ENCODE assay signal across 8 mouse cellular contexts in the genomic region with DNA sequence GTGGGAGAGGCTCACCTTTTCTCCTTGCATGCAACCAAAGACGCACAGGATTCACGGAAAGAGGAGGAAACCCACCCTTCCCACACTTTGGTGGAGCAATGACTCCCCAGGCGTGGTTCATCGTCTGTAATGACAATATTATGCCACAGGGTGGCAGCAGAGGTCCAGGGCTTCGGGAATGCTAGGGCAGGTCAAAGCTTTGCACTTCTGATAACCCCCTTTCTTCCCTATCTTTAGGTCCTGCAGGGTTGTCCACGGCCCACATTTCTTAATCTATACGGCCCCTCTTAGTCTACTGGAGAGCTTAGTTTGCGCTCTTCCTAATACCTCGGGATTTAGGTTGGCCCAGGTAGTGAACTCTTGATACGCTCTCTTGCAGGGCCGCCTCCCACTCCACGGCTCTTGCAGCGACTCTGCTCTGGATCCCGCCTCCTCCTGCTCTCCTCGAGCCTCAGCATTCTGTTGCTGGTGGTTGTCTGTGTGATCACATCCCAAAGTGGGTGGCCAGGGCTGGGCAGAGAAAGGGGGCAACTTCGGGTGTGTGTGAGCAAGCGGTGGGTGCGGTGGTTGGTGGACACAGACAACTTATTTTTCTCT. TPM values are rescaled to one million over a fixed set of nuclear protein-coding genes. Genes with fewer than 3 reads are reported as not detected.
DNase-seq lines count a peak whose midpoint lies in the region; ATAC-seq and TF ChIP-seq lines count a peak whose summit lies in the region.

No protein-coding gene starts in this region.

- 25% methylated on average over 18 of the region's 18 CpGs for WGBS in kidney, adult 2 months
- WGBS in liver, embryonic 13.5 days (ENCODE audit: insufficient replicate concordance) = 27% methylated on average over 17 of the region's 18 CpGs
- 33% methylated on average over 18 of the region's 18 CpGs for WGBS in neural tube, embryonic 11.5 days

- peak overlapping the region; percentile 34 for H3K4me2 ChIP-seq in liver, embryonic 13.5 days
- no peak overlapping the region for H3K4me2 ChIP-seq in neural tube, embryonic 11.5 days (ENCODE audit: low read depth)

- peak; percentile 84 to 85 for DNase-seq in B cell, adult 2 months
- peak; percentile 65 to 91 for DNase-seq in adrenal gland, adult (ENCODE audit: inconsistent age in 2 of 2, low spot score in 1 of 2)
- DNase-seq in embryo, embryonic 9.5 days (ENCODE audit: extremely low spot score) = peak; percentile 87
- DNase-seq in heart, adult 8-10 months (ENCODE audit: low spot score) = peak; percentile 74
- DNase-seq in kidney, adult 2 months = peak; percentile 70
- DNase-seq in liver, embryonic 13.5 days = peak; percentile 61
- DNase-seq in neural tube, embryonic 11.5 days (ENCODE audit: low spot score) = peak; percentile 80
- peak; percentile 86 for DNase-seq in testis, postnatal 10 days (ENCODE audit: low spot score)

- no peak overlapping the region for H3K9ac ChIP-seq in liver, embryonic 13.5 days
- no peak overlapping the region for H3K9ac ChIP-seq in neural tube, embryonic 11.5 days (ENCODE audit: low read length)

- H3K4me1 ChIP-seq in kidney, adult 2 months (ENCODE audit: control insufficient read depth, insufficient read depth, low read length) = no peaks in the 10 kb centered on the region; the same call in 1 of the 2 replicates
- peaks cover 11% of the 10 kb centered on the region for H3K4me1 ChIP-seq in liver, embryonic 13.5 days (replicated peaks)
- no peaks in the 10 kb centered on the region for H3K4me1 ChIP-seq in neural tube, embryonic 11.5 days (ENCODE audit: control insufficient read depth, insufficient read depth, low read length)

- H3K4me3 ChIP-seq in kidney, adult 2 months (ENCODE audit: insufficient read depth, low read depth, low read length) = no peak overlapping the region
- no peak overlapping the region for H3K4me3 ChIP-seq in liver, embryonic 13.5 days (replicated peaks)
- H3K4me3 ChIP-seq in neural tube, embryonic 11.5 days (ENCODE audit: low read depth, low read length) = no peak overlapping the region

- no peaks in the 10 kb centered on the region for H3K36me3 ChIP-seq in kidney, adult 2 months (ENCODE audit: control insufficient read depth, insufficient read depth, low read length)
- H3K36me3 ChIP-seq in liver, embryonic 13.5 days = no peaks in the 10 kb centered on the region
- H3K36me3 ChIP-seq in neural tube, embryonic 11.5 days (ENCODE audit: control insufficient read depth, insufficient read depth, low read length) = no peaks in the 10 kb centered on the region

- no peaks in the 10 kb centered on the region for H3K27me3 ChIP-seq in kidney, adult 2 months (replicated peaks; ENCODE audit: control insufficient read depth, insufficient read depth, low read length)
- H3K27me3 ChIP-seq in liver, embryonic 13.5 days = no peaks in the 10 kb centered on the region
- H3K27me3 ChIP-seq in neural tube, embryonic 11.5 days (ENCODE audit: control insufficient read depth, insufficient read depth, low read length) = no peaks in the 10 kb centered on the region

- no peaks in the 10 kb centered on the region for H3K9me3 ChIP-seq in liver, embryonic 13.5 days (replicated peaks)
- H3K9me3 ChIP-seq in neural tube, embryonic 11.5 days (ENCODE audit: control insufficient read depth, low read length) = no peaks in the 10 kb centered on the region

- TF ChIP-seq CTCF in kidney, adult 2 months (conservative IDR thresholded peaks at IDR 0.05; ENCODE audit: insufficient read depth, insufficient read length, low read depth, low read length) = peak; percentile 95

- H3K27ac ChIP-seq in kidney, adult 2 months (ENCODE audit: insufficient read depth, low read depth, low read length) = no peak overlapping the region
- H3K27ac ChIP-seq in liver, embryonic 13.5 days = no peak overlapping the region
- no peak overlapping the region for H3K27ac ChIP-seq in neural tube, embryonic 11.5 days (ENCODE audit: low read depth, low read length)

- ATAC-seq in liver, embryonic 13.5 days (ENCODE audit: low read depth) = peak; percentile 37
- no peak for ATAC-seq in neural tube, embryonic 11.5 days (ENCODE audit: insufficient read depth, low FRiP score, low TSS enrichment)

- no peak for TF ChIP-seq POLR2A in kidney, adult 2 months (IDR thresholded peaks at IDR 0.05; ENCODE audit: low read depth, low read length)

RNA-seq across cellular contexts. Expression of gene Asgr1, which starts 1.8 kb away (rescaled TPM):
- not detected for total RNA-seq in heart, adult 8-10 months (2022)
- 0.25 and 0.41 TPM in 2 replicates for polyA plus RNA-seq in kidney, adult 2 months (2012; rRNA removed)
- polyA plus RNA-seq in liver, embryonic 13.5 days (2015; fragmentation: Nextera tagmentation; extraction: Ambion mirVana) = 1.4 and 1.8 TPM in 2 replicates
- 0.41 TPM in 1 of 2 replicates, not detected in the other for polyA plus RNA-seq in neural tube, embryonic 11.5 days (2014; fragmentation: Nextera tagmentation; extraction: Ambion mirVana)

RNA-seq across cellular contexts. Expression of gene Asgr2, which starts 36.7 kb away (rescaled TPM):
- total RNA-seq in heart, adult 8-10 months (2022) = under 1 TPM in 1 of 4 experiments, not detected in 3; 0.34 TPM
- 0.27 and 0.41 TPM in 2 replicates for polyA plus RNA-seq in kidney, adult 2 months (2012; rRNA removed)
- 5.2 and 5.7 TPM in 2 replicates for polyA plus RNA-seq in liver, embryonic 13.5 days (2015; fragmentation: Nextera tagmentation; extraction: Ambion mirVana)
- 0.28 TPM in 1 of 2 replicates, not detected in the other for polyA plus RNA-seq in neural tube, embryonic 11.5 days (2014; fragmentation: Nextera tagmentation; extraction: Ambion mirVana)

RNA-seq across cellular contexts. Expression of gene Dlg4, which starts 39.0 kb away (rescaled TPM):
- 1 to 10 TPM; 3.9 to 6.3 (median 5.2) TPM for total RNA-seq in heart, adult 8-10 months (2022)
- polyA plus RNA-seq in kidney, adult 2 months (2012; rRNA removed) = 8.1 and 8.3 TPM in 2 replicates
- polyA plus RNA-seq in liver, embryonic 13.5 days (2015; fragmentation: Nextera tagmentation; extraction: Ambion mirVana) = 1.1 and 1.2 TPM in 2 replicates
- polyA plus RNA-seq in neural tube, embryonic 11.5 days (2014; fragmentation: Nextera tagmentation; extraction: Ambion mirVana) = 14.6 and 15.0 TPM in 2 replicates

RNA-seq across cellular contexts. Expression of gene Acadvl, which starts 40.5 kb away (rescaled TPM):
- total RNA-seq in heart, adult 8-10 months (2022) = 1,000 to 10,000 TPM; 1,233 to 1,415 (median 1,285) TPM
- polyA plus RNA-seq in kidney, adult 2 months (2012; rRNA removed) = 249 and 308 TPM in 2 replicates
- polyA plus RNA-seq in liver, embryonic 13.5 days (2015; fragmentation: Nextera tagmentation; extraction: Ambion mirVana) = 83.7 and 87.2 TPM in 2 replicates
- 49.3 and 54.1 TPM in 2 replicates for polyA plus RNA-seq in neural tube, embryonic 11.5 days (2014; fragmentation: Nextera tagmentation; extraction: Ambion mirVana)

RNA-seq across cellular contexts. Expression of gene Dvl2, which starts 55.3 kb away (rescaled TPM):
- 1 to 10 TPM; 4.0 to 6.4 (median 5.1) TPM for total RNA-seq in heart, adult 8-10 months (2022)
- 8.5 and 9.6 TPM in 2 replicates for polyA plus RNA-seq in kidney, adult 2 months (2012; rRNA removed)
- 6.4 and 7.4 TPM in 2 replicates for polyA plus RNA-seq in liver, embryonic 13.5 days (2015; fragmentation: Nextera tagmentation; extraction: Ambion mirVana)
- polyA plus RNA-seq in neural tube, embryonic 11.5 days (2014; fragmentation: Nextera tagmentation; extraction: Ambion mirVana) = 35.8 and 39.0 TPM in 2 replicates
